Mouse (Mus musculus): Measurements from ENCODE around the gene Selenok.
A peak's percentile ranks its signal among the peaks of the same experiment; 100 is the strongest.

Gene Selenok

DNA sequence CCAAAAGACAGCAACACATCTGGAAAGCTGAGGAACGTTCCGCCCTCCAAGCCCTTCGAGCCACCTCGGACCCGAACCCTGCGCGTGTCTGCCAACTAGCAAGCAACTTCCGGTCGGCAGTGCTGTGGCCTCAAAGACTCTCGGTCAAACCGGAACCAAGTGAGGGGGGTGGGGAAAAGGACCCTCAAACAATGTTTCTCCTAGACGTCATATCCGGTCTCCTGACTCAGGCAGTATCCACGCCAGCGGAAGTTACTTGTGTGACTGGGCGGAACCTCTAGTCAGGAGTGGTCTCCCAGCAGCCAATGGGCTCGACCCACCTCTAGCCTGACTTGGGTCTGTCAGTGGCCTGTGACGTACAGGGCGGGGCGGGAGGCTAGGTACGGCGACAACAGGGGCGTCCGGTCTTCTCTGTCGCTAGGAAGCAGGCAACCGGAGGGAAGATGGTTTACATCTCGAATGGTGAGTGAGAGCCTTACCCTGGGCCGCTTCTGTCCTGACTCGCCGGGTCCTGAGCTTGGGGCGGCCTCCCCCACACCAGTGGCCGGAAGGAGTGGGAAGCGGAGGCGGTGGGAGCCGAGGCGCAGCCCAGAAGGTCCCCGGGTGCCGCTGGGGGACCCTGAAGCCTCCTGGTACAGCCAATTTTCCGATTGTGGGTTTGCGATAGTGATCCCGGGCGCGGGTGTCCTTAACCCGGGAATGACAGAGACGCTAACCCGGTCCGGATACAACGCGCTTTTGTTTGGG, at the start of gene Selenok:
Gene Selenok, plus strand, starts transcription at position 234 of the 747 bp plus-strand sequence.
- DNase-seq (ENCODE audit: low spot score in 2 of 2), result peak; percentile 79 to 85

DNA sequence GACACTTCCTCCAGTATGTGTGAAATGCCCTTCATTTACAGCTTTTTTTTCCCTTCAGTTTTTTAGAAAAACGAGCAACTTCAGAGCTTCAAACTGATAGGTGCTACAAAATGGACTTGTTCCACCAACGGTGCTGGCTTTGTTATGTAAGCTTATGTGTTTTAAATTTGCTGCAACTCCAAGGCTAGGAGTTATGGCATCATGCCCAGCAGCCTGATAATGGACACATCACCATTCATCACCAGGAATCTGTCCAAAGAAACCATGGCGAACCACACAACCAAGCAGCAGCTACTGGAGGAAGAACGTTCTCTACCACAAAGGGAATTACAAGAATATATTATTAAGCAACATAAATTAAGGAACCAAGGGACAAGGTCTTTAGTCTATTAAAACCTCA, 39.1 kb upstream of the Selenok start:
- DNase-seq (ENCODE audit: low spot score in 2 of 2), result no peak

DNA sequence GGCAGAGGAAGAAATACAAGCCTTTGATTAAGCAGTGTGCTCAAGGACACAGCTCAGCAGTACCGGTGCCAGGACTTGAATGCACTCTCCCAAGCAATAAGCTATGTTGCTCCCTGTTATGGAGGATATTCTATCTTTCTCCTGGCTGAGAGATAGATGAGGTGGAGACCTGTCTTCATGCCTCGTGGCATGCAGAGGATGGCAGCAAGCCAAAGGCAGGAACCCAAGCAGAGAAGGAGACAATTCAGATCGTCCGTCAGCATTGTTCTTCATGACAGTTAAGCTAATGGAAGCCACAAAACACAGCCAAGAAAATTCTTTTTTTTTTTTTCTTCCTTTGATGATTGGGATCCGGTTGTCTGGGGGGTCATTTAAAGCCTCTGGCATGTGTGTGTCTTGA, 32.6 kb upstream of the Selenok start:
- DNase-seq (ENCODE audit: low spot score in 2 of 2), result no peak

DNA sequence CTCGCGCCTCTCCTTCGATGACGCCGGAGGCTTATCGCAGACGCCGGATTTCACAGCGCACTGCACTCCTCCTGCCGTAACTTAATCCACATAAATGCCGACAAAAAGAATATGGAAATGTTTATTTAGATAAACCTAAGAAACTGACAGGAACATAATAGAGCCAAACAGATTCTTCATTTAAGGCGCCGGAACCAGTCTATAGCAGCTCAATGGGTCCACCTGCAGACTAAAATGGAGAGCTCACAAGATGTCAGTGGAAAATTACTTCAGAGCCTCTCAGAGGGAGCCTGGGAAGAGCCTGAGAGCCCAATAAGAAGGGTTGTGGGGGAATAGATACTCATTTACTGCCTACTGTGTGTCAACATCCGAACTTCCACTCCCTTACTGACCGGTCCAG, 30.6 kb upstream of the Selenok start:
- no peak for DNase-seq (ENCODE audit: low spot score in 2 of 2)

DNA sequence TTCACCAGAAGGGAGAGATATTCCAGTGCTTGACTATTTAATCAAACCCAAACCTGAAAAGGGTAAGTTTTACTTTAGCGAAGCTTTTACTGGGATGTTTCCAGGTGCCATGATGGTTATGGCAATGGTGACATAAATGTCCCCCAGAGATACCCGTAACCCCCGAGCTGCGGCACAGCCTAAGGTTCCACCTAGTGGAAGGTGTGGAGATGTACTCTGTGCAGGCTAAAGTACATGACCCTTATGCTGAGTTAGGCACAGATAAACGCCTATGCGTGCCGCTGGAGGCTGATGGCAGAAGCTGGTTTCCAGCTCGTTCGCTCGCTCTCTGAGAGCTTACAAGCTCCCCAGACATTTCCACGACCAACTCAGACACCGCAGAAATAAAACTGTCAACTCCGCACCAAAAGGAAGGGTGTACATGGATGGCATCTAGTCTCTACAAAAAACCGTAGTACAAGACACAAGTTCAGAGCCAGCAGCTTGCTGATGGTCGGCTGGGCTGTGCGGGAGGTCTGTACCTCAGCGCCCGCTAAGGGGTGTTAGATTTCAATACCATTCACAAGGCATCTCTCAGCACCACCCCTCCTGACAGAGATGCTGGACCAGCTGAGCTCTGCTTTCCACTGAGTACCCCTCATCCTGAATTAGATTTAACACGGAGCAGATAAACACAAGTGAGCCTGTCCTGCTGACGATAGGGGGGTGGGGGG, 28.4 kb upstream of the Selenok start:
- DNase-seq (ENCODE audit: low spot score in 2 of 2), result no peak

DNA sequence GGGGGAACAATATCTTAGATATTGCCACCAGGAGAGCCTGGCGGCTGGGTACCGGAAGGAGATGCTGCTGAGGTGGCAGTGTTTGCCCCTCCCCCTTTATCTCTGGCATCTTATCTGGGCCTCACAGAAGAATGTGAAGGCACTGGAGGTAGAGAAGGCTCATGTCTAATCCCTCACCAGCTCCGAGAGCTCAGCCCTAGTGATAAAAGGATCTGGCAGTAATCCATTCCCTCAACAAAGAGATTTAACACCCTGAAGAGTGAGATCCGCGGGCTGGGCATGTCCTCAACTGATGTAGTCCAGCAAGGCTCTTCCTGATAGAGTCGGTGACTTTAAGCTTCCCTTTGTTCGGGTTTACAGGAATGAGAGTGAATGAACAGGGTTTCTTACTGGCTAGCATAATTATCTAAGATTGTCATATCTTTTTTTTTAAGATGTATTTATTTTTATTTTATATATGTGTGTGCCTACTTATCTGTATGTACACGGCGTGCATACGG, 27.7 kb upstream of the Selenok start:
- no peak for DNase-seq (ENCODE audit: low spot score in 2 of 2)

DNA sequence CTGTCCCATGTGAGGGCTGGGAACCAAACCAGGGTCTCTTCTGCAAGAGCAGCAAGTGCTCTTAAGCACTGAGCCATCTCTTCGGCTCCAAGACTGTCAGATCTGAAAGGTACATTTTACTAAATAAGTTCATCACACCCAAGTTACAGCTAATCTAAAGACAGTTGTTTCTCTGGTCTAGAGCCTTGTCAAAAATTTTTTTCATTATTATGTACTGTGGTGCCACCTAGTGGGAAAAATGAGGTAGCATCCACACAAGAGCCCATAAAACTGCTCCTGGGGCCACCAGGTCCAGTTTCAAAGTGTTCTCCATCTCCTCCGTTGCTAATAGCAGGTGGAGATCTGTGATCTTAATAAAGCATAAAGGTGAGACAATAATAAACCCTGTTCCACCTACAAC, 27.2 kb upstream of the Selenok start:
- DNase-seq (ENCODE audit: low spot score in 2 of 2), result peak in 1 of 2 experiments; percentile 9

DNA sequence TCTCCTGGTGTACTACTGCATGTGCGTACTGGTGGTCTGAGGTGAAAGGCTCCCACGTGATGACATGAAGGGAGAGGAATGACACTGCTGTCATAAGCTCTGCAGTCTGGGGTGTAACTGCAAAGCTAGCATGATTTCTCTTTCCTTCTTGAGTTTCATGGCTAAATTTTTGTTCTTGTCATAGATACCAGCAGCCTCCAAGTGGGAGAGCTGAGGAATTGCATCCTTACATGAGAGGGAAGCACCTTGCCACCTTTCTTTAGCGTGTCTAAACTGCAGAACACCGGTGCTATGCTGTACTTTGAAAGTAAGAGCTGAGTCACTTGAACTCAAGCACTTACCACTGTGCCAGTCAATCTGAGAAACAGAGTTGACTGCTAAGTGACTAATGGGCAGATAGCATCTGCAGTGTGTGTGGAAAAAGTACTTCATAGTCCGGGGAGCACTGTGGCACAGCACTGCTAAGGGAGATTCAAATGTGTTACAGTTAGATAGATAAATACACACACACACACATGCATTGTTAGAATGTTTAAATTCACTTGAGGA, 21.3 kb upstream of the Selenok start:
- DNase-seq (ENCODE audit: low spot score in 2 of 2), result no peak

DNA sequence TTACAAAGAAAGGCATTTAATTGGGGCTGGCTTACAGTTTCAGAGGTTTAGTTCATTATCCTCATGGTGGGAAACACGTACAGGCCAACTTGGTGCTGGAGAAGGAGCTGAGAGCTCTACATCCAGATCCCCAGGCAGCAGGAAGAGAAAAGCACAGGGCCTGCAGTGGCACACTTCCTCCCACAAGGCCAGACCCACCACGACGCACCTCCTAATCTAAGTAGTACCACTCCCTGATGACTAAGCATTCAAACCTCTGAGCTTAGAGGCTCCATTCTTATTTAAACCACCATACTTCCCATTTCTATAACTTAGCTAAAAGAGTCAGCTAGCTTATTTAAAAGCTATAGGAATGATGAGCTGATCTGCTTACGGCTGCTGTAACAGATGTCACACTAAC, 17.3 kb upstream of the Selenok start:
- no peak for DNase-seq (ENCODE audit: low spot score in 2 of 2)

DNA sequence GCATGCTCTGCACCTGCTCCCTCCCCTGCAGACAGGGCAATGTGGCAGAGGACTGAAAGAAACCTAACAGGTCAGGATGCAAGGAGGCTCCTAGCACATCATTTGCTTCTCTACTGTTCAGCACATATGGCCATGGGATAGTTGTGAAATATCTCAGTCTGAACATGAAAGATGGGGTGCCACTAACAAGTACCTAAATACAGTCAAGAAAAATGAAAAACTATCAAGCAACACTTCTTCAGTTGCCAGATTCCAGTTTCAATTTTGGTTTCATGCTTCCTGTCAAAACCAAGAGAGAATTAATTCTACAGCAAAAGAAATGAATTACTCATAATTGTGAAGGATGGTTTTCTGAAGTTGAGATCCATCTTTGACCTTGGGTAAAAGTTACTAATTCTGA, 10.7 kb upstream of the Selenok start:
- DNase-seq (ENCODE audit: low spot score in 2 of 2), result no peak

DNA sequence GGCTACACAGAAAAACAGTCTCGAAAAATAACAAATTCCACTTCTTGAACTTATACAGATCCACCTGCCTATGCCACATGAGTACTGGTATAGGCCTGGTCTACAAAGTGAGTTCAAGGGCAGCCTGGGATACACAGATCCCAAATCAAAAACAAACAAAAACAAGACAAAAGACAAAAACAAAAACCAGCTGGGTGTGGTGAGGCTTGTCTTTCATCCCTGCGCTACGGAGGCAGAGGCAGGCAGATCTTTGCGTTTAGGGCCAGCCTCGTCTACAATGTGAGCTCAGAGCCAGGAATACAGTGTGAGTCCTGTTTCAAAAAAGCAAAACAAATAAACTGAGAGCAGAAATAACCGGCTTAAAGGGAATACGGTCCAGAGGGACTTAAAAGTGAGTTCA, 497 bp upstream of the Selenok start:
- DNase-seq (ENCODE audit: low spot score in 2 of 2), result no peak

DNA sequence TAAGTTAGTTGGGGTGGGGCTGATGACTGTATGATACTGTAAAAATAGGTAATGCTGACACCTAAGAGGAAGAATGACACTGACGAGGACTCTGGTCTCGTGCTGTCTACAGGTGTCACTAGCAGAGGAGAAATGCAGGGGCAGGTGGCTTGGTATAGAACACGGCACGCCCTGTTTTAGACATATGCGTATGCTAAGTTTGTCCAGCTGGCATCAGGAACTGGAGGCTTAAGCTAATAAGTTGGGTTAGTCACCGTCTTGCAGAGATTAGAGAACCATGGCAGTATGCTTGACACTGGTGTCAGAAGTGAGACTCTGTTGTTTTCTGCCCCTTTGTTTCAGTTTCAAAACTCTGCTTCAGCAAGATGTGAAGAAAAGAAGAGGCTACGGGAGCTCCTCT, 3.3 kb downstream of the Selenok start:
- DNase-seq (ENCODE audit: low spot score in 2 of 2), result no peak

DNA sequence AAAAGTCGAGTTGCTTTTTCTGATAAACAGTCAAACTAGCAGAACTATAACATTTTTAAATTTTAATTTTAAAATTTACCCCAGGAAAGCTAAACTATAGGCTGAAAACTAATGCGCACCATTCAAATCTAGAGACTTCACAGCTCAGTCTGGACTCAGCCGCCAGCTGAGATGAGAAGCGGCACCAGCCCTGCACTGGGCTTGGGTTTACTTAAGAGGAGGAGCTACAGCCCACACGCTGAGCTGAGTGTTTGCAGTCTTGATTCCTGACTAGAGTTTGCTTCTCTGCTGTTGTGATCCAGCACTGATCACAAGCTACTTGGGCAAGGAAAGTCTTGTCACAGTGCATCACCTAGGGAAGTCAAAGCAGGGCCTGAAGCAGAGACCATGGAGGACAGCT, 3.9 kb downstream of the Selenok start:
- DNase-seq (ENCODE audit: low spot score in 2 of 2), result no peak

DNA sequence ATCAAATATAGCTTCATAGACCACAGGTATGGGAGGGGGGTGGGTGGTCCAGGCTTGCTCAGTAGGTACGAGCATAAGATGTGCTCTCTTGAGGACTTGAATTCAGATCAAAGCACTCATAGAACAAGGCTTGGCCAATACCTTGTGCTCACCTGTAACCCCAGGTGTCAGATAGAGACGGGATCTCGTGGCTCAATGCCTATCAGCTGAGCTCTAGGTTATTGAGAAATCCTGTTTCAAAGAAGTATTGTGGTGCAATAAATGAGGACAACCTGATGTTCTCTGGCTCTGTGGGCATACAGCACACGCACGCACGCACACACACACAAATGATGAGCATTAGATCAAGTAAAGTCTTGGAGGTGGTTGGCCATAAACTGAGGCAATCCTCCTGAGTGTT, 8.8 kb downstream of the Selenok start:
- no peak for DNase-seq (ENCODE audit: low spot score in 2 of 2)

DNA sequence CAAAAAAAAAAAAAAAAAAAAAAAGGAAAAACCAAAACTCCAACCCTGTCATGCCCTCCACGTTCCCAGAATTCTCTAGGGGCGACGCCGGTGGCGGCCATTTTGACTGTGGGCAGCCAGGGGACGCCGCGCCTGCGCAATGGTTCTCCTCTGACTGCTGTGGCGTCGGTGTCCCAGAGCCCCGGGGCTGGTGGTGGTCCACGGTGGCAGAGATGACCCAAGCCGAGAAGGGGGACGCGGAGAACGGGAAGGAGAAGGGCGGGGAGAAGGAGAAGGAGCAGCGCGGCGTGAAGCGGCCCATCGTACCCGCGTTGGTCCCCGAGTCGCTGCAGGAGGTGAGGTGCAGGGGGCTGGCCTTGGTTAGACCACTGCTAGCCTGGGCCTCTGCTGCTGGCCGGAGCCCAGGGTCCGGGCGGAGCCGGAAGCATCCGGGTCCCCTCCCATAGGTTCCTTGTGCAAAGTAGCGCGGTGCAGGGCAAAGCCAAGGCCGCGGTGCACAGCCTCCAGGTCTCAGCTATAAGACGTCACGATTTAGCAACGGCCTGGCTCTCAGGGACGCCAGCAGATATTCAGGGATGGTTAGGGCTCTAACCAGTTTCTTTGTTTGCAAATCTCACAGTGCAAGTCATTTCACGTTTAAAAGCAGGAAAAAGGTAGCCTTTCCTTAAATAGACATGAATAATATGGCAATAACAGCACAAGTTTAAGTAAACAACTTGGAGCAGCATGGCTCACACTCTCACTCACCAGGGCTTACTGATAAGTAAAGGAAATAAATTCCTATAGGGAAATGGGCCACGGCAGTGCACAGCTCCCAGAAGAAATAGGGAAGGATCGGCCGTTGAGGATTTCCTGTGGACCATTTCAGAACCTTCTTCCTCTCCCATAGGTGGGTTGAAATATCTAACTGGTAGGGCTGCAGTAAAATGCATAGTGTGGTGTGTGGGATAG, 10.4 kb downstream of the Selenok start, which contains the start of gene Actr8:
Gene Actr8, plus strand, starts transcription at position 84 of the 951 bp plus-strand sequence.
- peak; percentile 83 to 84 for DNase-seq (ENCODE audit: low spot score in 2 of 2)

DNA sequence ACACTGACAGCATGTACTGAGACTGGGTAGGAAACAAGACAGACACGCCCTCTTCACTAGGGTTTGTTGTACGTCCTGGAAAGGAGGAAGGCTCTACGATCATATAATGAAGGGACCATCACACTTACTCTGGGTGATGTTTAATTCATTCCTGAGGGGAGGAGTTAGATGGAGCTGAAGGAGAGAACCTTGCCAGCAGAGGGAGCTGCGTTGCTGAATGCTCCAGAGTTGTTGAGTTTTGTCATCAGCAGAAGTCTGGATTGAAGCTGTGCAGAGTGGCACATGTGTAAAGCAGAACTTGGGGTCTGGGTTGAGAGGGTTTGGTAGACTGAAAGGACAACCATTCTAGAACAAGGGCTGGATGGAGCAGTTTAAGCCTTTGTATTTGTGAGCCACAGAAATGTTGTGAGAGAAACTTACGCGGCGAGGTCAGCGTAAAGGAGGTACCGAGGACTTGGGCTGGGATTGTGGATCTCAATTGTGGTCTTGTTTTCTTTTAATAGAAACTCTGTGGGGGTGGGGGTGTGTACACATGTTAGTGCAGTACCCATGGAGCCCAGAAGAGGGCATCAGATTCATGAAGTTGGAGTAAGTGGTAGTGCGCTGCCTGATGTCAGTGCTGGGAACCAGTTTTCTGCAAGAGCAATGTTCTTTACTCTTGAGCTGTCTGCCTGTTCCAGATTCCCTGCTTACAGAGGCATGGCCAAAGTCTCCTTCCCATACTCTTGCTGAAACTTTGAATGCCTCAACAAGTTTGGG, 12.5 kb downstream of the Selenok start:
- peak in 1 of 2 experiments; percentile 25 for DNase-seq (ENCODE audit: low spot score in 2 of 2)

DNA sequence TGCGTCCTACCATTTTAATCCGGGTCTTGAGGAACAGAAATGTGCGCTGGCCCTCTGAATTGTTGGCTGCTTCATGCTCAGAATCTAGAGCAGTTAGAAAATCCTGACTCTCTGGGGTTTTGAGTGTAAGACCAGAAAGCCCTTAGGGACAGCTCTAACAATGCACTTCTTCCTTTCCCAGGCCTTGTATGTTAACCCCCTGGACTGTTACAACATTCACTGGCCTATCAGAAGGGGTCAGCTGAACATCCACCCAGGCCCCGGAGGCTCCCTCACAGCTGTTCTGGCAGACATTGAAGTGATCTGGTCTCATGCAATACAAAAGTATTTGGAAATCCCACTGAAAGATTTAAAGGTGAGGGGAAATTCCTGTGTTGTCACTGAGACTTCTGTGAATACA, 18.0 kb downstream of the Selenok start:
- no peak for DNase-seq (ENCODE audit: low spot score in 2 of 2)

DNA sequence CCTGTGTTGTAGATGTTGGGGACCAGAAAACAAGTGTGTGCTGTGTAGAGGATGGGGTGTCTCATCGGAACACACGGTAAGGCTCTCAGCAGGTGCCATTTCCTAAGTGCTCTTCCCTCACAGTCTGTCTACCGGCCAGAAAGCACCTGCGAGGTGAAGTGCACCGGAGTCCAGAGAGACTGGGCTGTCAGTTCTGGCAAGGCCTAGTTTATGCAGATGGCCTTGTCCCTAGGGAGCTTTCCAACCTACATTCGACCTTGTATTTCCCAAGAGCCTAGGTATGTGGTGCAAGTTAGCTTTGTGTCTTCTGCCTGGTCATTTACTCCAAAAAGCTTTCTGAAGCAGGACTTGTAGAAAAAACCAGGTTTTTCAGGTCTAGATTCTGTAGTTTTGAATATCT, 19.2 kb downstream of the Selenok start:
- no peak for DNase-seq (ENCODE audit: low spot score in 2 of 2)

DNA sequence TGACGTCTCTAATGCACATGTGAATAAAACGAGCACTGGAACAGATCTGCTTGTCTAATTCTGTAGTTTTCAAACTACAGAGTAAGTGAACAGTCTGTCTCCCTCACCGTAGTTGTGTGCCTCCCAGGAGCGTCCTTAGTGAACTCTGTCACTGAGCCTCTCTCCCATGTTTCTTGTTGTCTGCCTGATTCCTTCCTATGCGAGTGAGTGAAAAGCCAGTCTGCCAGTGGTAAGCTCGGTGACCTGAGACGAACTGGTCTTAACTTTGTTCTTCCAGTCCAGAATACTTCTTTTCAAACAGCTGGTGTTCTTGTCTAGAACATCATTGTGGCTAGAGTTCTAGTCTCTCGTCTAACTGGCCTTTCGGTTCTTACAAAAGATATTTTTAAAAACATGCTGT, 19.6 kb downstream of the Selenok start:
- no peak for DNase-seq (ENCODE audit: low spot score in 2 of 2)

DNA sequence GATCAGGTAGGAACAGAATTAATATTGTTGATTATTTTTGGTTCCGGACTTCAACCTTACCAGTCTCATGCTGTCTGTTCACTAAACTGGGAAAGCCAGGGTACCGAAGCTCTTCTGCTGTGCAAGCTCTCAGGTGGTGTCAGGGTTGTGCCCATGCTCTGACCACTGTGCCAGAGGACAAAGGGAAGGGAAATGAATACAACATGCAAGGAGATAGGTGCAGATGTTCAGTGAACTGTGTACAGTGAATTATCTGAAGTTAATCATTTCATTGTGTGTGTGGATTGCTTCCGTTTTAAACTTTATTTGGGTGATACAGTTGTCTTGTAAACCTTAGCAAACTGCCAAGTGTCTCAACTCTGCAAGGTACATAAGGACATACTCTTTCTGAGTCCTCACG, 20.2 kb downstream of the Selenok start:
- DNase-seq (ENCODE audit: low spot score in 2 of 2), result no peak

DNA sequence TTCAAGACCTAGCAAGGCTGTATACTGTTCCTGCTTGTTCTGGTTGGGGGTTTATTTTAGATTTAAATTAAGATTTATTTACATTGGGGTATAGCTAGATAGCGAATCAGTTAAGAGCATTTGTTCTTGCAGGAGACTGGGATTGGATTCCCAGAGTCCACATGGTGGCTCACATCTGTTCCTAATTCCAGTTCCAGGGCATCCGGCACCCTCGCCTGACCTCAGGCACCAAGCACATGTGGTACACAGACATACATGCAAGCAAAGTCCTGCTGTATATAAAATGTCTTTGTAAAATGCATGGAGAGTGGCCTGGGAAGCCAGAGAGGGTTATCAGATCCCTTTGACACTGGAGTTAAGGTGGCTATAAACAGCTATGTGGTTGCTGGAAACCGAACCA, 26.9 kb downstream of the Selenok start:
- no peak for DNase-seq (ENCODE audit: low spot score in 2 of 2)
